ENCODE assay signal across 18 mouse cellular contexts in genomic region chr6:43657845-43658244, GRCm38 (mm10). TPM values are rescaled to one million over a fixed set of nuclear protein-coding genes. Genes with fewer than 3 reads are reported as not detected.
A peak's percentile ranks its signal among the peaks of the same experiment; 100 is the strongest.
DNase-seq lines count a peak whose midpoint lies in the region; ATAC-seq and TF ChIP-seq lines count a peak whose summit lies in the region.
"Had no signal": no experiment of that assay in that cellular context is flagged by ENCODE, and none has a peak within 500 bp of the region (broad histone marks: within the 10 kb centered on the region; RNA-seq: fewer than 3 reads in every experiment).

No protein-coding gene starts in this region.

- no peaks in the 10 kb centered on the region for H3K27me3 ChIP-seq in erythroblast, embryonic 14.5 days (ENCODE audit: control insufficient read depth)
- no peaks in the 10 kb centered on the region for H3K27me3 ChIP-seq in liver, embryonic 13.5 days
- no peaks in the 10 kb centered on the region for H3K27me3 ChIP-seq in liver, postnatal 0 days (ENCODE audit: insufficient read depth, low read length)
- H3K27me3 ChIP-seq: embryonic facial prominence, embryonic 12.5 days; forebrain, embryonic 13.5 days; heart, embryonic 12.5 days had no signal

- ATAC-seq in liver, embryonic 13.5 days (ENCODE audit: low read depth) = peak; percentile 50; the same call in 1 of the 2 replicates
- peak; percentile 44 for ATAC-seq in liver, postnatal 0 days
- ATAC-seq: forebrain, embryonic 13.5 days had no signal

- no peak for DNase-seq in liver, embryonic 13.5 days
- no peak for DNase-seq in liver, postnatal 0 days
- DNase-seq in layer of hippocampus, adult 18-20 months (ENCODE audit: low spot score in 2 of 2) = no peak
- no peak for DNase-seq in lung, adult 2 months
- DNase-seq in left cerebral cortex, postnatal 10 days (ENCODE audit: extremely low spot score in 1 of 2, low spot score in 2 of 2) = no peak
- DNase-seq: adrenal gland, adult 8-10 months; adrenal gland, postnatal 36 days; cerebellum, adult 11 months; cerebellum, adult 8-10 months; cerebellum, postnatal 14 days; gastrocnemius, adult 2 months; gastrocnemius, postnatal 25 days had no signal

- TF ChIP-seq POLR2A in lung, adult 2 months (IDR thresholded peaks at IDR 0.05; ENCODE audit: borderline replicate concordance, extremely low read depth, low read depth, low read length) = no peak

- H3K4me2 ChIP-seq in liver, embryonic 13.5 days = peak overlapping the region; percentile 48
- H3K4me2 ChIP-seq in liver, postnatal 0 days (ENCODE audit: low read depth, low read length) = peak overlapping the region; percentile 39
- H3K4me2 ChIP-seq: embryonic facial prominence, embryonic 12.5 days; forebrain, embryonic 13.5 days; heart, embryonic 12.5 days; hindbrain, embryonic 14.5 days had no signal

- WGBS in liver, embryonic 13.5 days (ENCODE audit: insufficient replicate concordance) = 68% methylated on average over 3 of the region's 3 CpGs
- 69% methylated on average over 3 of the region's 3 CpGs for WGBS in liver, postnatal 0 days (ENCODE audit: insufficient replicate concordance)
- 85% methylated on average over 3 of the region's 3 CpGs for WGBS in lung, adult 2 months

- H3K9me3 ChIP-seq in erythroblast, embryonic 14.5 days (ENCODE audit: control insufficient read depth, low read length) = no peaks in the 10 kb centered on the region
- H3K9me3 ChIP-seq in liver, embryonic 13.5 days (replicated peaks) = no peaks in the 10 kb centered on the region
- no peaks in the 10 kb centered on the region for H3K9me3 ChIP-seq in liver, postnatal 0 days (ENCODE audit: low read length)
- H3K9me3 ChIP-seq: embryonic facial prominence, embryonic 12.5 days; forebrain, embryonic 13.5 days; heart, embryonic 12.5 days; hindbrain, embryonic 10.5 days had no signal

- peak overlapping the region; percentile 0 for H3K4me3 ChIP-seq in erythroblast, embryonic 14.5 days (replicated peaks)
- H3K4me3 ChIP-seq in liver, embryonic 13.5 days (replicated peaks) = no peak overlapping the region
- H3K4me3 ChIP-seq in liver, postnatal 0 days (ENCODE audit: low read depth, low read length) = no peak overlapping the region
- H3K4me3 ChIP-seq in lung, adult 2 months (replicated peaks; ENCODE audit: extremely low read depth, low read depth, low read length) = no peak overlapping the region
- H3K4me3 ChIP-seq: embryonic facial prominence, embryonic 12.5 days; forebrain, embryonic 13.5 days; gastrocnemius, adult 2 months; heart, embryonic 12.5 days; hindbrain, embryonic 10.5 days had no signal

- H3K4me1 ChIP-seq in erythroblast, embryonic 14.5 days (ENCODE audit: control insufficient read depth) = peaks cover 66% of the 10 kb centered on the region
- peaks cover 57% of the 10 kb centered on the region for H3K4me1 ChIP-seq in liver, embryonic 13.5 days (replicated peaks)
- H3K4me1 ChIP-seq in liver, postnatal 0 days (ENCODE audit: insufficient read depth) = peaks cover 38% of the 10 kb centered on the region
- peaks cover 7% of the 10 kb centered on the region for H3K4me1 ChIP-seq in lung, adult 2 months (ENCODE audit: control insufficient read depth, insufficient read depth, low read length)
- H3K4me1 ChIP-seq: embryonic facial prominence, embryonic 12.5 days; forebrain, embryonic 13.5 days; hindbrain, embryonic 10.5 days had no signal

- TF ChIP-seq EP300 in liver, postnatal 0 days (IDR thresholded peaks at IDR 0.05; ENCODE audit: low read depth) = no peak

- TF ChIP-seq CTCF in liver, postnatal 0 days (IDR thresholded peaks at IDR 0.05; ENCODE audit: low read depth) = no peak
- TF ChIP-seq CTCF in lung, adult 2 months (IDR thresholded peaks at IDR 0.05; ENCODE audit: insufficient read depth, low read length) = no peak

- intact Hi-C loops in left cerebral cortex, postnatal 10 days (cut with DNase I) = no loop called here

- peaks cover 15% of the 10 kb centered on the region for H3K36me3 ChIP-seq in erythroblast, embryonic 14.5 days (ENCODE audit: control insufficient read depth)
- H3K36me3 ChIP-seq in liver, embryonic 13.5 days = no peaks in the 10 kb centered on the region
- H3K36me3 ChIP-seq in liver, postnatal 0 days (replicated peaks; ENCODE audit: insufficient read depth, low read length) = no peaks in the 10 kb centered on the region; the same call in none of the 2 replicates
- H3K36me3 ChIP-seq: embryonic facial prominence, embryonic 12.5 days; heart, embryonic 12.5 days; hindbrain, embryonic 10.5 days had no signal

- H3K27ac ChIP-seq in liver, embryonic 13.5 days = peak overlapping the region; percentile 68
- peak overlapping the region; percentile 71 for H3K27ac ChIP-seq in liver, postnatal 0 days (ENCODE audit: low read depth)
- H3K27ac ChIP-seq: embryonic facial prominence, embryonic 12.5 days; forebrain, embryonic 13.5 days; gastrocnemius, adult 2 months; hindbrain, embryonic 10.5 days; hindbrain, embryonic 14.5 days had no signal

- H3K9ac ChIP-seq in liver, embryonic 13.5 days = no peak overlapping the region
- no peak overlapping the region for H3K9ac ChIP-seq in liver, postnatal 0 days (replicated peaks)
- H3K9ac ChIP-seq: embryonic facial prominence, embryonic 12.5 days; forebrain, embryonic 13.5 days; heart, embryonic 12.5 days; hindbrain, embryonic 14.5 days had no signal

RNA-seq across cellular contexts. Expression of gene Tpk1, which starts 8.2 kb away (rescaled TPM):
- 0.03 and 0.14 TPM in 2 replicates for polyA plus RNA-seq in erythroblast, embryonic 14.5 days (2012)
- polyA plus RNA-seq in liver, embryonic 13.5 days (2015; fragmentation: Nextera tagmentation; extraction: Ambion mirVana) = 6.8 and 6.9 TPM in 2 replicates
- polyA plus RNA-seq in liver, postnatal 0 days (2015; fragmentation: Nextera tagmentation; extraction: Ambion mirVana) = 7.4 and 8.0 TPM in 2 replicates
- total RNA-seq in layer of hippocampus, adult 18-20 months (2021) = 1 to 10 TPM; 1.8 to 2.0 TPM
- polyA plus RNA-seq in lung, adult 2 months (2012; rRNA removed) = 2.7 and 3.3 TPM in 2 replicates
- total RNA-seq in left cerebral cortex, postnatal 10 days (2021) = 1 to 10 TPM; 3.1 to 5.5 TPM
